Mouse (Mus musculus): ENCODE data around the gene Ptms.
"Not testable (repeated sequence)": the region's sequence is repeated elsewhere in the genome, so short reads cannot be mapped to it uniquely, and the experiment has no call there.

Ptms gene

DNA sequence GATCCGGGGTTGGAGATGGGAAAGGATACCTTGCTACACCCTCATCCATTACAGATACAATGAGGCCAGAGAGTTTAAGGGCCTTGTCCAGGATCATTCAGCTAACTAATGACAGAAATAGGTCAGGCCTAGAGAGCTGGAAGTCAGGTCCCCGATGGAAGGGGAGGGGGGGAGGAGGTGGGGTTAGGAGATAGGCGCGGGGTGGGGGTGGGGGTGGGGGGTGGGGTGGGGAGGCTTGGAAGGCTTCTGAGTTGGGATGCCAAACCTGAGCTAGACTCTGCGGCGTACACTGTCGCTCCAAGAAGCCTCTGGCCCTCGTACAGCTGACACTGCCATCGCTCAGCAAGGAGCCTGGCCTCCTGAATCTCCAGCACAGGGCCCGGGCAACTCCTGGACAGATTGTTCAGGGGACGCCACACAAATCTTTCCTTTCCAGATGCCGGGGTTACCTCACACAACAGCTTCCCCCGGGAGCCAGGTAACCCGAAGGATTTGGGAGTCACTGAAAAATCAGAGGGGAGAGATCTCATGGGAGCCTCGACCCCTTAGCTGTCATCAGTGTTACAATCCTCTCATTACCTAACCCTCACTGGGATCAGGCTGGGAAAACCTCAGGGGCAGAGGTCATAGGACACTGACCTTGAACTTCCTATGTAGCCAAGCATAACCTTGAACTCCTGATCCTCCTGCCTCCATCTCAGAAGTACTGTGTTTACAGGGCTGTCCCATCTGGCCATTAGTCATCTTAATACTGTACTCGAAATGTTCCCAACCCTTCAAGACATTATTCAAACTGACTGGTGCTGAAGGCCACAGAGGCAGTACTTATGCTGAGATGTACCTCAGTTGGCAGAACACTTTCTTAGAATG is 14.7 kb downstream of the Ptms start:
- no peak for DNase-seq (ENCODE audit: low read depth, low spot score)

DNA sequence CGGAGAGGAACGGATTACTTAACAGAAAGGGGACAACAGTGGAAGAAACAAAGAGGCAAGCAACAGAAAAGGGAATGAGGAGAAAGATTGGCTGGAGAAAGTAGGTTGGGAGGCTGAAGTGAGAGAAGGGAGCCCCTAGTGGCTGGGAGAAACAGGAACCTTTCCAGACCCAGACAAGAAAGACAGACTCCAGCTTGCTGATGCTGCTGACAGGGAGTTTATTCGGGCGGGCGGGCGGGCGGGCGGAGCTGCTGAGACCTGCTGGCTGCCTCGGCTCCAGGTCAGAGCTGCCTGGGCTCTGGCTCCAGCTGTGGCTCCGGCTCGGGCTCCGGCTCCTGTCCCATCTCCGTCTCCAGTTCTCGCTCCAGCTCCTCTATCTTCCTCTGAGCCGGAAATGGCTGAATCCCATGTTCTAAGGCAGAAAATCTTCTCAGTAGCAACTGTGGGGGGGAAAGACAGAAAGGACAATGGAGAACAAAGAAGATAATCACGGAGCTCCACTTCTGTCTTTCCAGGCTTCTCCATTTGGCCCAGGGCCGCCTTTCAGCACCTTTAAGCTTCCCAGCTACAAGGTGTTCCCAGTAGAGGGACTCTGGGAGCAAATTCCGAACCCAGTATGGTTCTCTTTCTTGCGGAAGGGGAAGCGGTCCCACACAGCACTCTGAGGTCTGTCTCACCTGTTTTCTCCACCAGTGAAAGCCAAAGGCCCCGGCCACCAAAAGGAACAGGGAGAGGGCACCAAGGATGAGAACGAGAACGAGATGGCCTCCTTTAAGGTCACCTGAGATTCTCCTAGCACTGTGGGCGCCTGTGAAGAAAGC is 15.5 kb downstream of the Ptms start:
- peak; percentile 73 for DNase-seq (ENCODE audit: low read depth, low spot score)

DNA sequence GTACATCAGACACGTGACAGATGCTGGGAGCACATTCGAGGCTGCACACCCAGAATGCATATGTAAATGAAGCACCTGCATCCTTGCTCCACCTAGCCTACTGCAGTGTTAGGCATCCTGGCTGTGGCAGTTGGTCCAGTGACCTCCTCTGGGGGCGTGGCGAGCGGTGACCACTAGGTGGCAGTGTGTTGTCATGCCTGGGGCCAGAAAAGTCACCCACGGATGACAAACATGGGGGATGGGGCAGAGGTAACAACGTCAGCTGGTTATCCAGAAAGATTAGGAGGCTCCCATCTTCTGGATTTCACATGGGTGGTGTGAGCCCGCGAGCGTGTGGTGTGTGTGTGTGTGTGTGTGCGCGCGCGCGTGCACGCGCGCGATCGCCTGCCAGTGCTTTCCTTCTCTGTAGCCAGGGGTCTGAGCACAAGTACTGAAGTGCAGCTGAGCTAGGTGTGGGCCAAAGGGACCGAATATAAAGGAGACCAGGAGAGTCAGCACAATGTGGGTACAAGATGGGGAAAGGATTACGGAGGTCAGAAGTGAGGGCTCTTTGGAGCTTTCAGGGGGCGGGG is 16.2 kb downstream of the Ptms start:
- DNase-seq (ENCODE audit: low read depth, low spot score) = peak; percentile 91

DNA sequence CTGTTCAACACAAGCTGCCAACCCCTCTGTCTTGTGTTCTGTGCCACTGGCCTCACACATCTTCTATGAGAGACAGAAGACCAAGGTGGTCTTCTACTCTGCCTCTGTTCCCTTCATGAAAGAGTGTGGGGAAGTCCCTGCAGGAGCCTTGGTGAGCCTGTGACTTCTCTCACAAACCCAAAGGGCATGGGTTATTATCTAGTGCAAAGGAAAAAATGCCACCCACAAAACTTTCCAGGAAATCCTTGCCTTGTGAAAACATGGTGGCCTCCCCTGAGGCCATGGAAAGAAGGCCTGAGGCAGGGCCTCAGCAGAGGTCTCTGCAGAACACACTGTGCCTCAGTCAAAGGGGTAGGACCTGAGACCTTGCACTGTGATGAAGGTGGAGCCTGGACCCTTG is 18.1 kb downstream of the Ptms start:
- no peak for DNase-seq (ENCODE audit: low read depth, low spot score)

DNA sequence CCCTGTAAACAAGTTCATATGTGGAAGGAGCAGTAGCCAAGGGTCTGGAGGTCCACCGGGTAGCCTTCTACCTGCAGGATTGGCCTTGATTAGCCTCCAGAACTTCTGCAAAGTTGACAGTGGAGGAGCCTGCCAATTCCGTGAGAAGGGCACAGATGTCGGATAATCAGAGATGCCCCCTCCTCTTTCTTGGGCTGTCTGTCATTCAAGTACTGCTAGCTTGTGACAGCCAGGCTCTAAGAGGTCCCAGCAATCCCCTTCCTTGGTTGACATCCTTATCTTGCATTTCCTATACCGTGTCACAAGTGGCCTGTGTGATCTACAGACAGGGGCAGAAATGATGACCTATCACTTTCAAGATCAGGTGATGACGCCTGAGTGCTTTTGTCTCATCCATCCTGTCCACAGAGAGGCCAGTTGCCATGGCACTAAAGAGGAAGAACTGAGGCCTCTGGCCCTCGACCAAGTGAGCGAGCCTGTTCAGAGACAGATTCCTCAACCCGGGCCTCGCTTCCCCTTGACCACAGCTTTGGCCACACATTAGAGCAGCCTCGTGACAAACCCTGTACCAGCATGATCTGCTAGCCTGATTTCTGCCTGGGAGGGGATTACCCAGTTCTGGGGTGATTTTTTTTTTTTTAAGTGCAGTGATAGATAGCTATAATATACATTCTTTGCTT is 19.0 kb downstream of the Ptms start:
- no peak for DNase-seq (ENCODE audit: low read depth, low spot score)

DNA sequence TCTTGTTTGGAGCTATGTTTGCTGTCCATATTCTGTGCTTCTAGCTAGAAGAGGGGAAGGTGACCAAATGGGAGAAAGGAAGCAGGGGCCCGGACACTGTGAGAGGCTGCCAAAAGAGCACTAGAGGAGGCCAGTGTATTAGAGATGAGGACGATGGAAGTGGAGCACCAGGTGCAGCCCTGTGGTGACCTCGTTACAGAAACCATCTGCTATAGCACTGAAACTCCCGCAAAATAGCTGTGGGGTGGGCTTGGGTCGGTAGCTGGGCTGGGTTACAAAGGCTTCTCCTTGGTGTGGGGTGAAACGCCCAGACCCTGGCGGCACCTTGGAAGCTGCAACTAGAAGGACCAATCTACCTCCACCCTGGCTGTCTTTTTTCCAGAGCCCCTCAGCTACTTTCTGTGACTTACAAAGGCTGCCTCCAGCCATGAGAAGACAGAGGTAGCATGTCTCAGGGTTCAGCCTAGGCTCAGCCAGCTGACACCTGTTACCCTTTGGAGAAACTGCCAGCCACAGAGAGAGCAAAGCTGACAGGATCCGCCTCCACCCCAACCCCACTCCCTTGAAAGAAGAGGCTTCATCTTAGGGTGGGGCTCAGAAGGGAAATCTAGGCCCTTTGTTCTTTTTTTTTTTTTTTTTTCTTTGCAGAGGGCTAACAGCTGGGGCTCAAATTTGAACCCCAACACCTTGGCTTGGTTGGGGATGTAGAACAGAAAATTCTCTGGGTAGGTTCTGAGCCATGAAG is 19.7 kb downstream of the Ptms start:
- DNase-seq (ENCODE audit: low read depth, low spot score) = no peak

DNA sequence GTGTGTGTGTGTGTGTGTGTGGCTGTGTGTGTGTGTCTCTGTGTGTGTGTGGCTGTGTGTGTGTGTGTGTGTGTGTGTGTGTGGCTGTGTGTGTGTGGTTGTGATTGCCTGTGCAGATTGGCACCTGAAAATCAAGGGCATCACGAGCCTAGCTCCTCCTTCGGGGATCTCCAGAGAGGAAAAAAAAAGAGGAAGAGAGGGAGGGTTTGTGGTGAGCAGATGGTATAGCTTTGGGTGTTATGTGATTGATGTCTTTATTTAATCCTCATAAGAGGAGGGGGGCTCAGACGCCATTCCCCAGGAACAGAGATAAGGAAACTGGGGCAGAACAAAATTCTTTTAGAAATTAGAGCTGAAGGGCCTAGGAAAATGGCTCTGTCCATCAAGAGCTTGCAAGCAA is 21.5 kb downstream of the Ptms start:
- no peak for DNase-seq (ENCODE audit: low read depth, low spot score)

DNA sequence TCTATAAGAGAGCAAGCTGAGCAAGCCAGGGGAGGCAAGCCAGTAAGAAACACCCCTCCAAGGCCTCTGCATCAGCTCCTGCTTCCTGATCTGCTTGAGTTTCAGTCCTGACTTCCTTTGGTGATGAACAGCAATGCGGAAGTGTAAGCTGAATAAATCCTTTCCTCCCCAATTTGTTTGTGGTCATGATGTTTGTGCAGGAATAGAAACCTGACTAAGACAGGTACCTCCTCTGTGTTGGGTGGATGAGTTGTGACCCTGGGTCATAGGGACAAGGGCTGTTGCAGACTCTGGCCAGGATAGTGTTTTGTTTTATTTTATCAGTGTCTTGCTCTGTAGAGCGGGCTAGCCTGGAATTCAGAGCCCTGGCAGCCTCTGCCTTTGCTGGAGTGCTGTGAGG is 25.8 kb downstream of the Ptms start:
- not testable (repeated sequence) for DNase-seq (ENCODE audit: low read depth, low spot score)

DNA sequence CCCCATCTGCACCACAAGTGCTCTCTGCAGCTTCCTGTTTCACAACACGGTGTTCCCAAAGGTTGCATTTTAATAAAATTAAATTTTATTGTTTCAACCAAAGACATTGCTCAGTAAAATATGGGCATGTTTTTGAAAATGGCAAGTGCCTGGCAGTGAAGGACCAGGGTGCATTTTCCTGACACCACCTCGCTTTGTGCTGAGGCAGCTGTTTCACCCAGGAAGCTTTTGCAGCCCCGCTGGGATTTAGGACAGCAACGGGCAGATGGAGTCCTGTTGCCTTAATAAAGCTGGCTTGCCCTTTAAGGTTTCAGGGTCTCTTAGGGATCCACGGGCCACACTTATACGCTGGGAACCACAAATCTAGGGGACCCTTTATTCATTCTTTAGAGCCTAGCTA is 28.9 kb downstream of the Ptms start:
- no peak for DNase-seq (ENCODE audit: low read depth, low spot score)

DNA sequence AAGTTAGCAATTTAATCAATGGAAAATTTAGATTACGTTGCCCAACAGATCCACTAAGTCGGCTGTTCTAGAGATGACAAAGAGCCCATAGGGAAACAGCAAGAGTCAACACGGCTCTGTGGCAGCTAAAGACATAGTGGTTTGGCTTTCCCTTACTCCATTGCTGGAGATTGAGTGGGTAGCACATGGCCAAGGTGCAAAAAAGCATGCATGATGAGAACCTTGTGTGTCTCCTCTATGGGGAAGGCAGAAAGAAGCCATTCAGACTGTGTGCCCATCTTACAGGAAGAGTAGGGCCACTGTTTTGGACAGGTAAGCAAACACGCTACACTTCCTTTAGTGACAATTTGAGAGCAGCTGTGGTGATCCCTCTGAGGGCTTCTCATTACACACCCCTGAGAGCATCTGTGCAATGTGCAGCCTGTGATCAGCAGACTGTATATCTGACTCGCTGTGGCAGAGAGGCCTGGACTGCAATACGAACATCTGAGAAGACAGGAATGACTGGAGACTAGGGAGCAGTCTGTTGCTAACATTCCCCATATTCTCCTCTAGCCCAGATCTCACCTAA is 31.3 kb downstream of the Ptms start:
- no peak for DNase-seq (ENCODE audit: low read depth, low spot score)

DNA sequence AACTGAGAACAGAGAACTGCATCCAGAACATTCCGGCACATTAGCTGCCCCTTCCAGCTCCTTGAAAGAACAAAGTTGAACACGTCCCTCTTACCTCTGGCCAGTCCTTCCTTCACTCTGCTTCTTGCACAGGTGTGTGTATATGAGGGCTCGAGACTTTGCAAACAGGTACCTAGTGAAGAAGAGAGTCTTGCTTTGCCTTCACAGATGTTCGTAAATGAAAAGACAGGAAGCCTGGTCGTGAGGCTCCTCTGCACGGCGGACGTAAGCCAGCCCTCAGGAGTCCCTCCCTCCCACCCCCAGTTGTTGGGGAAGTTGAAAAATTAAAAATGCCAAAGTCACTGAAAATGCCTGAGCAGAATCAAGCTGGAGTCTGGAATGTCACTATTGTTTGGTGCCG is 31.9 kb downstream of the Ptms start, which contains the start of gene Cd4:
Gene Cd4 (minus strand): TSS at position 236 of the 400 bp plus-strand sequence.
- DNase-seq (ENCODE audit: low read depth, low spot score) = no peak

DNA sequence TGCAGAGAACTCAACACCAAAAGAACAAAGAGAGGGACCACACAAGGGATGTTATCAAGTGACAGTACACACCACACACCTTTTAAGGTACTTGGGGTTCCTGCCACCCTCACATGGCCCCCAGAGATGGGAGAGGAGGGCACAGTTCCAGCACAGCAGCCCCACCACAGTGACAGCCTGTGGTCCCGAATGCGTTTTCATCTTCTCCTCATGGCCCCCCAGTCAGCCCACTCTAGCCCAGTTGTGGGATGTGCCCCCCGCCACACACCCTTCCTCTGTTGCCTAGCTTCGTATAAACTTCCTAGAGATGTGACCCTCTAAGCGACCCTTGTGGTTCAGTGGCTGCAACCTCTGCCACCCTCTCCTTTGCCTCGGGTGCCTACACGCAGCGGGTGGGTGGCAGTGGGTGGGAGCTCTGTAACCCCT is 33.9 kb downstream of the Ptms start:
- DNase-seq (ENCODE audit: low read depth, low spot score) = no peak

DNA sequence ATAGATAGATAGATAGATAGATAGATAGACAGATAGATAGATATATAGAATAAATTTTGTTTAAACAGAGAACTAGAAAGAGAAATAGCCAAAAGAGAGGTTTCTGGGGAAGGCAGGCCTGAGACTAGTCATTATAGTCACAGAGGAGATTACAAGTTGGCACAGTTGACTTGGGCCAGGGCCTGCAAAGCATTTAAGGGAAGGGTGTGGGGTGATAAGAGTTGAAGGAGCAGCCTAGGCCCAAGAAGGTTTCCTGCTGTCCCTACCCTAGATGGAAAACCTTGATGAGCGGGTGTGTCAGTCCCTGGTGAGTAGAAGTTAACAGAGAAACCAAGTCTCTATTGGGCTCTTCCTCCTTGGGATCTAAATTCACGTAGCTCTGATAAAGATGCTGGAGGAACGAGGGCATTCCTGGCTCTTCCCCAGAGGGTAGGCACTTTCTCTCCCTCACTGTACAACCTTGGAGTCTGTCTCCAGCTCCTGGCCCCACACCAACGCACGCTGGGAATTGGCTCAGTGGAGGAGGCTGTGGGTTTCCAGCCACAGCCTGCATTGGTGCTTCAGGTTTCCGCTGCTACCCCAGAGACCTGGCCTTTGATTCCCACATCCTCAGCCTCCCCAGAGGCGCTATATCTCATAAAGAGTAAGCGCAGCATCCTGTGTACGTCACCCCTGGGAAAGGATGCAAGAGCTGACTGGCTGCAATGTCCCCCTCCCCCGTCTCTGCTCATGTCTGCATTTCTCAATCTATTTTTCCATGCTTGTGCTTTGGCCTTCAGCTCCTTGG is 35.0 kb downstream of the Ptms start:
- DNase-seq (ENCODE audit: low read depth, low spot score) = no peak

DNA sequence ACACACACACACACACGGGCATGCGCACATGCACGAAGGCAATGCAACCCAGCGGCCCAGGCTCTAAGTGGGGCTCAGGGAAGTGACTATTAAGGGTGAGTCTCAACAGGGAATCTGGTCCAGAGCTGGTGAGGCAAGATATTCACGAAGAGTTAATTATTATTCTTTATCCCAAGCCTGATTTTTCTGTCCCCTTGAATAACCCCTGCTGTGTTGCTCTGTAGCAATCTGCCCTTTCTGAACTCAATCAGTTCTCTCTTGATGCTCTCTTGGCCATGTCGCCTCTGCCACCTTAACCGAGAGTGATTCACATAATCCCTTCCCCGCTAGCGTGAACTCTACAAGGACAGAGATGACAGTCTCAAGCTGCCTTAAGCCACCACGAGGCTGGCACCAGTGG is 36.6 kb downstream of the Ptms start:
- DNase-seq (ENCODE audit: low read depth, low spot score) = no peak

DNA sequence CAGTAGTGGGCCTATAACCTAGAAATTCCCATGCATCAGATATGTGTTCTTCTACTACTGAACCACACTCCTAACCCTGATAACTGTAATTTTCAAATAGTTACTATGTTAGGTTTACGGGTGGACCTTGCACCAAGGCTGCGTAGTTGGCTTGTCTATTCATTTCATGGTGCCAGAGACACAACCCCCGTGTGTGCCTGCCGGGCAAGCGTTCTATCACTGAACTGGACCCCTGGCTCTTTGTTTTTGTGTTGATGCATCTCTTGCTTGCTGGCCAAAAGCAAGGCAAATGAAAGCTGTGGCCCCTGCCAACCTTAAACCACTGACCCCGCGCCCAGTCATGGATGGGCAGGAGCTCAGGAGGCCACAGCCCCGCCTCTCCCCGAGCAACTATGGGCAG is 38.1 kb downstream of the Ptms start:
- DNase-seq (ENCODE audit: low read depth, low spot score) = no peak

DNA sequence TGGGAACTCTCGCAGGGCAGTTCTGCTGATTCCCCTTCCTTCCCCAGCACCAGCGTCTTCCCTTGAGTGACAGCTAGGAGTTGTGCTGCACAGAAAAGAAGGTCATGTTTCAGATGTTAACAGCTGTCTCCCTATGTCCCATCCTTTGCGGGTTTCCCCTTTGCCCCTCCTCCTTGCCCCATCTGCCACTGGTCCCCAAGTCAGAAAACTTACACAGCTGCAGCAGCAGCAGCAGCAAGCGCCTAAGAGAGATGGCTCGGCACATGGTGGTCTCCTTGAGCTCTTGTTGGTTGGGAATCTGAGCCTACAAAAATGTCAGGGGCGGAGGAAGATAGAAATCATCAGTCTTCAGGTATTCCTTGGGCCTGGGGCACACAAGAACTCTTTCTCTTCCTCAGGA is 40.5 kb downstream of the Ptms start:
- no peak for DNase-seq (ENCODE audit: low read depth, low spot score)

DNA sequence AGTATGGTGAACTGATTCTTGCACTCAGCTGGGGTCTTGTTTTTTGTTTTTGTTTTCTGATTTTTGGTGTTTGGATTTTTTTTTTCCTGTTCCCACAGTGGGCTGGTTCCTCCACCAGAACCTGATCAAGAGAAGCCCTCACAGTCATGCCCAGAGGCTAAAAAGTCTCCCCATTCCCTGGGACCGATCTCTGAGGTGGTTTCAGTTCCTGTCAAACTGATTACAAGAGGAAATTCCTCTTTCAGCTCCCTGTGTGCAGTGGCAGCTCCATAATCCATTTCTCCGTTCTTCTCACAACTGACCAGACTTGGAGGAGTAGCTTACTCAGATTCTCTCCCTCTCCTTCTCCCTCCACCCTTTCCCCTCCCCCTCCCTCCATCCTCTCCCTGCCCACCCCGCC is 45.6 kb downstream of the Ptms start:
- DNase-seq (ENCODE audit: low read depth, low spot score) = no peak

DNA sequence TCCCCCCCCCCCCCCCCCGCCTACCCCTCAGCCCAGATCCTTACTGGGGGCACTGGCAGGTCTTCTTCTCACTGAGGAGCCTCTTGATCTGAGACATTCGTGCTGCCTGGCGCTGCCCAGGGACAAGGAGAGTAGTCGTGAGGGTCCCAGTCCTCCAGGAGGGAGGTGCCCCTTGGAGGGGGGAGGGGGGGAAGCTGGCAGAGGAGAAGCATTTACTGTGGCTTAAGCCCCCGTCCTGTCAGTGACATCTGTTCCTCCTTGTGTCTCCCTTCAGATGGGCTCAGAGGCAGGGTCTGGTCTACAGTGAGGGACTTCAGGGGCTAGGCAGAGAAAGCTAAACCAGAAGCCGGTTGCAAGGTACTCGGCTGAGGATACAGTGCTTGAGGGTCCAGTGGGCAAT is 53.3 kb downstream of the Ptms start:
- no peak for DNase-seq (ENCODE audit: low read depth, low spot score)

DNA sequence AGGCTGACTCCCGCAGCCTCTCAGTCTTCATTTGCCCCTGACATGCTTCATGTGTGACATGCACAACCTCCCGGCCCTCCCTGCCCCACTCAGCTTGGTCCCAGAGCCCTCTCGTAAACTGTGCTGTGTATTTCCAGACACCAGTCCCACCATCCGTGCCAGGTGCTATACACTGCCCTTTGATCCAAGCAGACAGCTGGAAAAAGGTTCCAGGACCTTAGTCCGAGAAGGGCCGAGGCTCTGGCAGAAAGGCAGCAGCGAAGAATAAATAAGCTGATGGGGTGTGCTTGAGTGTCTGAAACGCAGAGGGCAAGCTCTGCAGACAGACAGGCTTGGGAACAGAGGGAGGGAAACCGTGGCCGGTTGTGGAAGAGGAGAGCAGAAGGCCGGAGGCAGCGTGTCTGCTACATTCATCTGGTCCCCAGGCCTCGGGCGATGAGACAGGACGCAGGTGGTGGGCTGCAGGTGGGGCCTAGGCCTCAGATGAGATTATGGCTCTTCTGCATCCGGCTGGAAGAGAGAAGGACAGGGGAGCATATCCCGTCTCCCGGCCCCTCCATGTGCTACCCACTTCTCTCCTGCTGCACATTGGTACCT is 54.0 kb downstream of the Ptms start:
- no peak for DNase-seq (ENCODE audit: low read depth, low spot score)

All from WW6 (cell line).